Comparison of ENCODE assay signal across 15 mouse cellular contexts in genomic region chr4:110145229-110145628, GRCm38 (mm10).
"Had no signal": no experiment of that assay in that cellular context is flagged by ENCODE, and none has a peak within 500 bp of the region (broad histone marks: within the 10 kb centered on the region; RNA-seq: fewer than 3 reads in every experiment).

No protein-coding gene starts in this region.

- H3K4me2 ChIP-seq: limb, embryonic 12.5 days; neural tube, embryonic 15.5 days had no signal

- H3K27me3 ChIP-seq: limb, embryonic 12.5 days; neural tube, embryonic 15.5 days had no signal

- H3K9ac ChIP-seq: limb, embryonic 12.5 days; liver, embryonic 14.5 days; neural tube, embryonic 15.5 days had no signal

- H3K9me3 ChIP-seq: limb, embryonic 12.5 days; midbrain, embryonic 10.5 days; neural tube, embryonic 15.5 days had no signal

- DNase-seq: kidney, postnatal 10 days; kidney, postnatal 4 days; lung, adult 18-20 months; right cerebral cortex, adult 18-20 months; right cerebral cortex, postnatal 25 days; thymus, adult 18-20 months; thymus, postnatal 14 days had no signal

- H3K36me3 ChIP-seq: limb, embryonic 12.5 days; midbrain, embryonic 10.5 days; neural tube, embryonic 15.5 days had no signal

- H3K4me1 ChIP-seq: limb, embryonic 12.5 days; midbrain, embryonic 10.5 days; neural tube, embryonic 15.5 days had no signal

- H3K4me3 ChIP-seq: left cerebral cortex, adult 2 months; limb, embryonic 12.5 days; midbrain, embryonic 10.5 days; myocyte; neural tube, embryonic 15.5 days had no signal

- H3K27ac ChIP-seq: left cerebral cortex, adult 2 months; limb, embryonic 12.5 days; liver, embryonic 14.5 days; midbrain, embryonic 10.5 days; neural tube, embryonic 15.5 days had no signal

- ATAC-seq: inflammation-experienced regulatory T-cells, adult 6 months; intestine, postnatal 0 days had no signal
